Mouse (Mus musculus): ENCODE measurements around the gene Ppp2r5a. TPM values are rescaled to one million over a fixed set of nuclear protein-coding genes. Genes with fewer than 3 reads are reported as not detected.
A peak's percentile ranks its signal among the peaks of the same experiment; 100 is the strongest.

Gene Ppp2r5a
- polyA plus RNA-seq, 1 experiment from 2014 or later: 11.3 TPM

DNA sequence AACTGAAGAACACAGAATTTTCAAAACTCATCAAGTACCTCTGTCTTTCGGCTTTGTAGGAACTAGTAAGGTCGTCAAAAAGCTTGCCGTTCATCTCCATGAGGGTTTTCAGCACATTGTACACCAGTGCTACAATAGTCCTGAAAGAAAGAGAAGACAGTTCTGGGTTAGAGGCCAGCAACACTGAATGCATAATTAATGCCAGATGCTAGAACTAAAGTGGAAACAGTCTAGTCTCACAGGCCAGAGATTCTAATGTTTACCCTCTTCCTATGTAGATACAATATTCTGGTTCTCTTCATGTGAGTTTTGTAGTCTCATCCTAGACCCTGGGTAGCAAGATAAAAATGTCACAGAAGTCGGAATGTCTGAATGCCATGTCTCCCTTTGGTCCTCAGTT lies 49.2 kb downstream of the Ppp2r5a start:
- H3K4me2 ChIP-seq (ENCODE audit: low read depth, low read length): no peak overlapping the region
- H3K27me3 ChIP-seq (ENCODE audit: control insufficient read depth, insufficient read depth, low read depth, low read length): no peaks in the 10 kb centered on the region
- no peak overlapping the region for H3K9ac ChIP-seq (ENCODE audit: low read depth, low read length)
- no peak for ATAC-seq (ENCODE audit: low read depth)
- no peaks in the 10 kb centered on the region; the same call in 1 of the 2 replicates for H3K4me1 ChIP-seq (ENCODE audit: control insufficient read depth, low read depth, low read length)
- H3K36me3 ChIP-seq (ENCODE audit: control insufficient read depth, insufficient read depth): peaks cover 52% of the 10 kb centered on the region
- H3K9me3 ChIP-seq (replicated peaks; ENCODE audit: control insufficient read depth, low read length): no peaks in the 10 kb centered on the region
- H3K4me3 ChIP-seq (ENCODE audit: low read depth, low read length): no peak overlapping the region
- H3K27ac ChIP-seq (ENCODE audit: low read length): no peak overlapping the region
- WGBS (ENCODE audit: insufficient replicate concordance): 84% methylated on average over 4 of the region's 4 CpGs

GRCm38 (mm10) chr1:191352786-191353488 lies 50.1 kb downstream of the Ppp2r5a start:
- Histone ChIP-seq H3K4me3 (ENCODE audit: low read depth, low read length) (no peak overlapping the region), H3K27ac (ENCODE audit: low read length) (no peak overlapping the region), H3K27me3 (ENCODE audit: control insufficient read depth, insufficient read depth, low read depth, low read length) (no peaks in the 10 kb centered on the region), H3K9me3 (replicated peaks; ENCODE audit: control insufficient read depth, low read length) (no peaks in the 10 kb centered on the region), H3K36me3 (ENCODE audit: control insufficient read depth, insufficient read depth) (peaks cover 47% of the 10 kb centered on the region), H3K9ac (ENCODE audit: low read depth, low read length) (no peak overlapping the region), H3K4me1 (ENCODE audit: control insufficient read depth, low read depth, low read length) (no peaks in the 10 kb centered on the region; the same call in 1 of the 2 replicates), H3K4me2 (ENCODE audit: low read depth, low read length) (no peak overlapping the region)
- 61% methylated on average over 14 of the region's 14 CpGs for WGBS (ENCODE audit: insufficient replicate concordance)
- ATAC-seq (ENCODE audit: low read depth): no peak

- peaks cover 28% of the 10 kb centered on the region for H3K36me3 ChIP-seq (ENCODE audit: control insufficient read depth, insufficient read depth)
- 95% methylated on average over 5 of the region's 5 CpGs for WGBS (ENCODE audit: insufficient replicate concordance)
Observed at GRCm38 (mm10) chr1:191350355-191350754, 52.7 kb downstream of the Ppp2r5a start.

DNA sequence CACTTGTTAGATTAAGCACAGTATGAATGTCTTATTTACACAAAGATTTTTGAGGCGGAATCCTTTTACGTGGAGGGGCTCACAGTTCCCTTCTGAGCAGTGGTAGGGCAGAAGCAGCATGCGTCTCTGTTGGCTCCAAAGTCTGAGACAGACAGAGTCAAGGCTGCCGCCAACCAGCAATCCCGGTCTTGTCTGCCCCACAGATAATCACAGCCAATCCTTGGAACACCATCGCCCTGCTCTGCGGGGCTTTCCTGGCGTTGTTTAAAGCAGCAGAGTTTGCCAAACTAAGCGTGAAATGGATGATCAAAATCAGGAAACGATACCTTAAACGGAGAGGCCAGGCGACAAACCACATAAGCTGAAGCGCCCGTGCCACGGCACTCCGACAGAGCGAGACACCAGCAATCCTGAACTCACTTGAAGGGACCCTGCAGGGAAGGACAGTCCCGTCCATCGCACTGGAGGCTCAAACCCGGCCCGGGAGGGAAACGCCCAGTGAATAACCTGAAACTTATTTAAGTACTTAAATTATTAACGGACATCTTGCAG lies 53.5 kb downstream of the Ppp2r5a start:
- H3K27me3 ChIP-seq (ENCODE audit: control insufficient read depth, insufficient read depth, low read depth, low read length): no peaks in the 10 kb centered on the region
- H3K4me1 ChIP-seq (ENCODE audit: control insufficient read depth, low read depth, low read length): no peaks in the 10 kb centered on the region; the same call in 1 of the 2 replicates
- H3K9me3 ChIP-seq (replicated peaks; ENCODE audit: control insufficient read depth, low read length): no peaks in the 10 kb centered on the region
- ATAC-seq (ENCODE audit: low read depth): no peak
- peaks cover 22% of the 10 kb centered on the region for H3K36me3 ChIP-seq (ENCODE audit: control insufficient read depth, insufficient read depth)
- 0 out of 2 replicates have a peak overlapping the region, but pooled peaks have one; percentile 3 for H3K27ac ChIP-seq (ENCODE audit: low read length)
- H3K9ac ChIP-seq (ENCODE audit: low read depth, low read length): no peak overlapping the region
- H3K4me3 ChIP-seq (ENCODE audit: low read depth, low read length): no peak overlapping the region
- H3K4me2 ChIP-seq (ENCODE audit: low read depth, low read length): no peak overlapping the region
- WGBS (ENCODE audit: insufficient replicate concordance): 86% methylated on average over 23 of the region's 23 CpGs

More at GRCm38 (mm10) chr1:191350355-191350754, 52.7 kb downstream of the Ppp2r5a start:
- no peak for ATAC-seq (ENCODE audit: low read depth)
- Histone ChIP-seq H3K9me3 (replicated peaks; ENCODE audit: control insufficient read depth, low read length) (no peaks in the 10 kb centered on the region), H3K4me3 (ENCODE audit: low read depth, low read length) (no peak overlapping the region), H3K4me2 (ENCODE audit: low read depth, low read length) (no peak overlapping the region), H3K4me1 (ENCODE audit: control insufficient read depth, low read depth, low read length) (no peaks in the 10 kb centered on the region; the same call in 1 of the 2 replicates), H3K9ac (ENCODE audit: low read depth, low read length) (no peak overlapping the region), H3K27ac (ENCODE audit: low read length) (no peak overlapping the region), H3K27me3 (ENCODE audit: control insufficient read depth, insufficient read depth, low read depth, low read length) (no peaks in the 10 kb centered on the region)

- H3K36me3 ChIP-seq (ENCODE audit: control insufficient read depth, insufficient read depth): peaks cover 19% of the 10 kb centered on the region
Observed at GRCm38 (mm10) chr1:191348996-191349395, 54.1 kb downstream of the Ppp2r5a start.

DNA sequence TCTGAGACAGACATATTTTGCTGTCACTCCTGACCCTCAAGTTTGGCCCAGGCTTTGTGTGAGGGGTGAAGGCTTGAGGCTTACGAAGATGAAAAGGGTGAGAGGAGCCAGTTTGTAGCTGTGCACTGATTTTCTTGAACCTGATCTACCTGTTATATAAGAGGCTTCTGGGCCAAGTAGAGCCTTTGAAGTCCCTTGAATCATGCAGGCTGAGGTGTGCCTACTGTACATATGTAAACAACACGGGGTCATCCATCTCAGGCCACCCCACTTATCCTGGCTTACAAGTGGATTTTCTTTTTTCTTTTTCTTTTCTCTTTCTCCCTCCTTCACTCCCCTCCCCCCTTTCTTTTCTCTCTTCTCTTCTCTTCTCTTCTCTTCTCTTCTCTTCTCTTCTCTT lies 54.5 kb downstream of the Ppp2r5a start:
- Histone ChIP-seq H3K27ac (ENCODE audit: low read length) (no peak overlapping the region), H3K4me2 (ENCODE audit: low read depth, low read length) (no peak overlapping the region), H3K4me3 (ENCODE audit: low read depth, low read length) (no peak overlapping the region), H3K9me3 (replicated peaks; ENCODE audit: control insufficient read depth, low read length) (no peaks in the 10 kb centered on the region), H3K36me3 (ENCODE audit: control insufficient read depth, insufficient read depth) (peaks cover 15% of the 10 kb centered on the region), H3K27me3 (ENCODE audit: control insufficient read depth, insufficient read depth, low read depth, low read length) (no peaks in the 10 kb centered on the region), H3K4me1 (ENCODE audit: control insufficient read depth, low read depth, low read length) (no peaks in the 10 kb centered on the region; the same call in 1 of the 2 replicates), H3K9ac (ENCODE audit: low read depth, low read length) (no peak overlapping the region)
- ATAC-seq (ENCODE audit: low read depth): no peak
- 81% methylated on average over 2 of the region's 2 CpGs for WGBS (ENCODE audit: insufficient replicate concordance)

More at GRCm38 (mm10) chr1:191348996-191349395, 54.1 kb downstream of the Ppp2r5a start:
- no peaks in the 10 kb centered on the region for H3K27me3 ChIP-seq (ENCODE audit: control insufficient read depth, insufficient read depth, low read depth, low read length)
- ATAC-seq (ENCODE audit: low read depth): 0 out of 2 replicates have a peak, but pooled peaks have one; percentile 20
- H3K27ac ChIP-seq (ENCODE audit: low read length): 0 out of 2 replicates have a peak overlapping the region, but pooled peaks have one; percentile 3
- no peak overlapping the region for H3K4me3 ChIP-seq (ENCODE audit: low read depth, low read length)
- H3K9me3 ChIP-seq (replicated peaks; ENCODE audit: control insufficient read depth, low read length): no peaks in the 10 kb centered on the region
- 52% methylated on average over 5 of the region's 5 CpGs for WGBS (ENCODE audit: insufficient replicate concordance)
- H3K4me1 ChIP-seq (ENCODE audit: control insufficient read depth, low read depth, low read length): no peaks in the 10 kb centered on the region; the same call in 1 of the 2 replicates
- no peak overlapping the region for H3K4me2 ChIP-seq (ENCODE audit: low read depth, low read length)
- no peak overlapping the region for H3K9ac ChIP-seq (ENCODE audit: low read depth, low read length)

- peaks cover 7% of the 10 kb centered on the region for H3K36me3 ChIP-seq (ENCODE audit: control insufficient read depth, insufficient read depth)
- H3K27me3 ChIP-seq (ENCODE audit: control insufficient read depth, insufficient read depth, low read depth, low read length): no peaks in the 10 kb centered on the region
- WGBS (ENCODE audit: insufficient replicate concordance): 82% methylated on average over 8 of the region's 8 CpGs
- H3K4me3 ChIP-seq (ENCODE audit: low read depth, low read length): no peak overlapping the region
- H3K9me3 ChIP-seq (replicated peaks; ENCODE audit: control insufficient read depth, low read length): no peaks in the 10 kb centered on the region
- no peak overlapping the region for H3K4me2 ChIP-seq (ENCODE audit: low read depth, low read length)
- H3K9ac ChIP-seq (ENCODE audit: low read depth, low read length): no peak overlapping the region
- H3K4me1 ChIP-seq (ENCODE audit: control insufficient read depth, low read depth, low read length): no peaks in the 10 kb centered on the region; the same call in 1 of the 2 replicates
- no peak for ATAC-seq (ENCODE audit: low read depth)
- no peak overlapping the region for H3K27ac ChIP-seq (ENCODE audit: low read length)
Observed at GRCm38 (mm10) chr1:191347602-191348001, 55.5 kb downstream of the Ppp2r5a start.

GRCm38 (mm10) chr1:191340530-191340929 lies 62.5 kb downstream of the Ppp2r5a start:
- no peak for ATAC-seq (ENCODE audit: low read depth)
- Histone ChIP-seq H3K27ac (ENCODE audit: low read length) (no peak overlapping the region), H3K36me3 (ENCODE audit: control insufficient read depth, insufficient read depth) (peaks cover 11% of the 10 kb centered on the region), H3K4me3 (ENCODE audit: low read depth, low read length) (no peak overlapping the region), H3K4me1 (ENCODE audit: control insufficient read depth, low read depth, low read length) (no peaks in the 10 kb centered on the region), H3K9ac (ENCODE audit: low read depth, low read length) (no peak overlapping the region), H3K9me3 (replicated peaks; ENCODE audit: control insufficient read depth, low read length) (no peaks in the 10 kb centered on the region), H3K4me2 (ENCODE audit: low read depth, low read length) (no peak overlapping the region), H3K27me3 (ENCODE audit: control insufficient read depth, insufficient read depth, low read depth, low read length) (no peaks in the 10 kb centered on the region)
- 71% methylated on average over 4 of the region's 4 CpGs for WGBS (ENCODE audit: insufficient replicate concordance)

DNA sequence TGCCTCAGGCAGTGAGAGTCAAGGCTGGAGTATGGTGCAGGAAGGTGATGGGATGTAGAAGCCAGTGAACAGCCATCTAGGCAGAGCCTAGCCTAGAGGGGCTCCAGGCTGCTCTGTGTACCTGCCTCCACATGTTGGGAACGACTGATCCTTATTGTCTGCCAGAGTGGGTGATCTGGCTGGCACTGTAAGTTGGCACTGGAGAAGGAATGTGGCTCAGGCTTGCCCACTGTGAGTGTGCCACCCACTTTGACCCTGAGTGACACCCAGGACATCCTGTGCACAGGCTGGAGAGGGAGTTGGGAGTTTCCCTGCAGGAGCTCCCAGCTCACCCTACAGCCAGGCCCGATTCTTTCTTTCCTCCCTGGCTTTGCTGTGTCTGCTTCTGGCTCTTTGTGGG lies 63.2 kb downstream of the Ppp2r5a start:
- Histone ChIP-seq H3K9ac (ENCODE audit: low read depth, low read length) (no peak overlapping the region), H3K36me3 (ENCODE audit: control insufficient read depth, insufficient read depth) (peaks cover 11% of the 10 kb centered on the region), H3K4me2 (ENCODE audit: low read depth, low read length) (no peak overlapping the region), H3K4me1 (ENCODE audit: control insufficient read depth, low read depth, low read length) (no peaks in the 10 kb centered on the region), H3K27ac (ENCODE audit: low read length) (no peak overlapping the region), H3K27me3 (ENCODE audit: control insufficient read depth, insufficient read depth, low read depth, low read length) (no peaks in the 10 kb centered on the region), H3K4me3 (ENCODE audit: low read depth, low read length) (no peak overlapping the region), H3K9me3 (replicated peaks; ENCODE audit: control insufficient read depth, low read length) (no peaks in the 10 kb centered on the region)
- WGBS (ENCODE audit: insufficient replicate concordance): 74% methylated on average over 2 of the region's 2 CpGs
- ATAC-seq (ENCODE audit: low read depth): no peak

Measured in liver, embryonic 16.5 days (tissue).